Comparison of ENCODE assay signal across 9 mouse cellular contexts in genomic region chr13:95327345-95327741, GRCm38 (mm10). TPM values are rescaled to one million over a fixed set of nuclear protein-coding genes. Genes with fewer than 3 reads are reported as not detected.
A peak's percentile ranks its signal among the peaks of the same experiment; 100 is the strongest.
DNase-seq lines count a peak whose midpoint lies in the region; ATAC-seq lines count a peak whose summit lies in the region.
"Had no signal": no experiment of that assay in that cellular context is flagged by ENCODE, and none has a peak within 500 bp of the region (broad histone marks: within the 10 kb centered on the region; RNA-seq: fewer than 3 reads in every experiment).

No protein-coding gene starts in this region.

- H3K4me1 ChIP-seq in heart, embryonic 10.5 days = peaks cover 14% of the 10 kb centered on the region
- peaks cover 48% of the 10 kb centered on the region for H3K4me1 ChIP-seq in kidney, embryonic 16.5 days (ENCODE audit: insufficient read depth, low read length)
- H3K4me1 ChIP-seq in stomach, embryonic 14.5 days (ENCODE audit: control insufficient read depth, insufficient read depth, low read length) = peaks cover 8% of the 10 kb centered on the region; the same call in 1 of the 2 replicates

- DNase-seq in heart, embryonic 10.5 days (ENCODE audit: low spot score) = no peak
- no peak for DNase-seq in heart, adult 9 months (ENCODE audit: low spot score in 2 of 2)
- DNase-seq in cerebellum, adult 11-12 months = peak; percentile 58
- peak; percentile 16 for DNase-seq in forelimb bud, embryonic 11.5 days (ENCODE audit: low read depth, low spot score)
- peak; percentile 45 for DNase-seq in lung, postnatal 10 days
- no peak for DNase-seq in gastrocnemius, adult 18-20 months (ENCODE audit: low spot score)

- peaks cover 12% of the 10 kb centered on the region for H3K36me3 ChIP-seq in heart, embryonic 10.5 days
- H3K36me3 ChIP-seq in kidney, embryonic 16.5 days (ENCODE audit: insufficient read depth, low read length) = peaks cover 4% of the 10 kb centered on the region; the same call in 1 of the 2 replicates
- H3K36me3 ChIP-seq in stomach, embryonic 14.5 days (ENCODE audit: control insufficient read depth, insufficient read depth, low read length) = no peaks in the 10 kb centered on the region

- 18% methylated on average over 5 of the region's 5 CpGs for WGBS in heart, embryonic 10.5 days
- 7% methylated on average over 5 of the region's 5 CpGs for WGBS in kidney, embryonic 16.5 days
- 2% methylated on average over 5 of the region's 5 CpGs for WGBS in stomach, embryonic 14.5 days

- no peak for ATAC-seq in kidney, embryonic 16.5 days (ENCODE audit: low FRiP score, low TSS enrichment)
- no peak for ATAC-seq in stomach, embryonic 14.5 days (ENCODE audit: insufficient number of reproducible peaks, insufficient read depth, low FRiP score, low read depth)

- peak overlapping the region; percentile 100 for H3K27ac ChIP-seq in heart, embryonic 10.5 days
- peak overlapping the region; percentile 100 for H3K27ac ChIP-seq in kidney, embryonic 16.5 days (ENCODE audit: low read length)
- peak overlapping the region; percentile 36; the same call in 1 of the 2 replicates for H3K27ac ChIP-seq in stomach, embryonic 14.5 days (ENCODE audit: low read length)

- H3K27me3 ChIP-seq in heart, embryonic 10.5 days (ENCODE audit: insufficient read depth, poor library complexity, severe bottlenecking) = no peaks in the 10 kb centered on the region
- no peaks in the 10 kb centered on the region for H3K27me3 ChIP-seq in kidney, embryonic 16.5 days (ENCODE audit: insufficient read depth, low read length)
- no peaks in the 10 kb centered on the region for H3K27me3 ChIP-seq in stomach, embryonic 14.5 days (ENCODE audit: control insufficient read depth, insufficient read depth, low read length)
- H3K27me3 ChIP-seq: Patski had no signal

- H3K9ac ChIP-seq in kidney, embryonic 16.5 days (replicated peaks; ENCODE audit: low read length) = peak overlapping the region; percentile 98
- H3K9ac ChIP-seq in stomach, embryonic 14.5 days (replicated peaks; ENCODE audit: low read depth, low read length) = peak overlapping the region; percentile 94

- peak overlapping the region; percentile 87 for H3K4me3 ChIP-seq in heart, embryonic 10.5 days
- H3K4me3 ChIP-seq in kidney, embryonic 16.5 days (ENCODE audit: low read length) = peak overlapping the region; percentile 85
- H3K4me3 ChIP-seq in stomach, embryonic 14.5 days (ENCODE audit: low read depth, low read length) = peak overlapping the region; percentile 95

- H3K9me3 ChIP-seq in heart, embryonic 10.5 days = no peaks in the 10 kb centered on the region
- H3K9me3 ChIP-seq in kidney, embryonic 16.5 days (ENCODE audit: low read length) = no peaks in the 10 kb centered on the region
- no peaks in the 10 kb centered on the region for H3K9me3 ChIP-seq in stomach, embryonic 14.5 days (ENCODE audit: control insufficient read depth, low read depth, low read length)

- H3K4me2 ChIP-seq in kidney, embryonic 16.5 days (replicated peaks; ENCODE audit: low read depth, low read length) = peak overlapping the region; percentile 74
- peak overlapping the region; percentile 93 for H3K4me2 ChIP-seq in stomach, embryonic 14.5 days (replicated peaks; ENCODE audit: low read depth, low read length)

RNA-seq across cellular contexts. Expression of gene Zbed3, which starts 3.9 kb away (rescaled TPM):
- 52.1 and 56.2 TPM in 2 replicates for polyA plus RNA-seq in heart, embryonic 10.5 days (2016; fragmentation: Nextera tagmentation; extraction: Ambion mirVana)
- 77.8 and 85.6 TPM in 2 replicates for polyA plus RNA-seq in kidney, embryonic 16.5 days (2015; fragmentation: Nextera tagmentation; extraction: Ambion mirVana)
- 60.5 and 66.9 TPM in 2 replicates for polyA plus RNA-seq in stomach, embryonic 14.5 days (2014; fragmentation: Nextera tagmentation; extraction: Ambion mirVana)
- total RNA-seq in gastrocnemius, adult 18-20 months (2021) = 1 to 10 TPM; 4.2 to 4.8 TPM

RNA-seq across cellular contexts. Expression of gene Aggf1, which starts 47.8 kb away (rescaled TPM):
- 27.8 and 34.5 TPM in 2 replicates for polyA plus RNA-seq in heart, embryonic 10.5 days (2016; fragmentation: Nextera tagmentation; extraction: Ambion mirVana)
- 34.0 and 35.8 TPM in 2 replicates for polyA plus RNA-seq in kidney, embryonic 16.5 days (2015; fragmentation: Nextera tagmentation; extraction: Ambion mirVana)
- polyA plus RNA-seq in stomach, embryonic 14.5 days (2014; fragmentation: Nextera tagmentation; extraction: Ambion mirVana) = 32.8 and 33.3 TPM in 2 replicates
- total RNA-seq in gastrocnemius, adult 18-20 months (2021) = 10 to 100 TPM; 16.5 to 17.7 TPM

Comparison
In these comparisons a context has a peak if more than half of its experiments do, and no peak if none do; other contexts are left out.
1. DNase-seq: peak in cerebellum, adult 11-12 months (single experiment), forelimb bud, embryonic 11.5 days (single experiment) and lung, postnatal 10 days (single experiment); none in heart, embryonic 10.5 days (single experiment), heart, adult 9 months (0 of 2) and gastrocnemius, adult 18-20 months (single experiment).
2. H3K27ac ChIP-seq: peak in every context shown above with its lines; median percentile 100 in heart, embryonic 10.5 days; 100 in kidney, embryonic 16.5 days; 36 in stomach, embryonic 14.5 days.
3. Peak in every context shown above with its lines, with median percentiles within 50 percentile points of each other: H3K4me3 ChIP-seq.